In genomic region chr1:192089208-192090166, GRCm38 (mm10) we compare ENCODE assay signal across 18 mouse cellular contexts. TPM values are rescaled to one million over a fixed set of nuclear protein-coding genes. Genes with fewer than 3 reads are reported as not detected.
DNase-seq lines count a peak whose midpoint lies in the region; ATAC-seq and TF ChIP-seq lines count a peak whose summit lies in the region.
"Had no signal": no experiment of that assay in that cellular context is flagged by ENCODE, and none has a peak within 500 bp of the region (broad histone marks: within the 10 kb centered on the region; RNA-seq: fewer than 3 reads in every experiment).

No protein-coding gene starts in this region.

- H3K9me3 ChIP-seq in heart, embryonic 10.5 days: no peaks in the 10 kb centered on the region
- H3K9me3 ChIP-seq in forebrain, embryonic 14.5 days (replicated peaks; ENCODE audit: control insufficient read depth, low read length): no peaks in the 10 kb centered on the region

- TF ChIP-seq POLR2A in bone marrow, adult 2 months (IDR thresholded peaks at IDR 0.05; ENCODE audit: borderline replicate concordance, control insufficient read depth, low read depth, low read length): no peak
- no peak for TF ChIP-seq POLR2A in myocyte (IDR thresholded peaks at IDR 0.05; ENCODE audit: insufficient read length, low read depth)

- peak; percentile 20 for DNase-seq in heart, embryonic 10.5 days (ENCODE audit: low spot score)
- DNase-seq in heart, postnatal 14 days: no peak
- DNase-seq in A20 (ENCODE audit: low read depth, low spot score): peak; percentile 89
- DNase-seq in forebrain, embryonic 14.5 days (ENCODE audit: low spot score): no peak
- DNase-seq in lung, adult 18-20 months: no peak
- no peak for DNase-seq in right cerebral cortex, postnatal 4 days
- DNase-seq: cerebellum, adult 11-12 months; forebrain, postnatal 0 days; gastrocnemius, postnatal 25 days; layer of hippocampus, adult 9-11 months; lung, adult 2 months; right cerebral cortex, postnatal 14 days had no signal

- peaks cover 27% of the 10 kb centered on the region for H3K79me2 ChIP-seq in myocyte (ENCODE audit: control insufficient read depth, insufficient read depth)

- intact Hi-C loops in heart, postnatal 14 days (cut with DNase I): no loop called here

- no peak overlapping the region for H3ac ChIP-seq in myocyte (ENCODE audit: control insufficient read depth, insufficient read length)

- 60% methylated on average over 9 of the region's 9 CpGs for WGBS in heart, embryonic 10.5 days
- 55% methylated on average over 9 of the region's 9 CpGs for WGBS in bone marrow, adult 2 months
- 58% methylated on average over 9 of the region's 9 CpGs for WGBS in forebrain, embryonic 14.5 days

- H3K4me1 ChIP-seq in heart, embryonic 10.5 days: peaks cover 29% of the 10 kb centered on the region
- peaks cover 6% of the 10 kb centered on the region for H3K4me1 ChIP-seq in bone marrow, adult 2 months (ENCODE audit: control insufficient read depth, insufficient read depth, low read length)
- H3K4me1 ChIP-seq in forebrain, embryonic 14.5 days (ENCODE audit: control insufficient read depth, insufficient read depth, low read length): no peaks in the 10 kb centered on the region

- H3K9ac ChIP-seq in forebrain, embryonic 14.5 days (ENCODE audit: low read length): no peak overlapping the region
- H3K9ac ChIP-seq: forebrain, postnatal 0 days had no signal

- TF ChIP-seq CTCF in bone marrow, adult 2 months (IDR thresholded peaks at IDR 0.05; ENCODE audit: control insufficient read depth, insufficient read depth, low read length): no peak

- H3K4me3 ChIP-seq in heart, embryonic 10.5 days: no peak overlapping the region
- H3K4me3 ChIP-seq in bone marrow, adult 2 months (replicated peaks; ENCODE audit: control insufficient read depth, low read depth, low read length): no peak overlapping the region
- no peak overlapping the region for H3K4me3 ChIP-seq in myocyte
- H3K4me3 ChIP-seq in forebrain, embryonic 14.5 days (ENCODE audit: low read depth, low read length): no peak overlapping the region
- H3K4me3 ChIP-seq: erythroblast, embryonic 14.5 days had no signal

- peak overlapping the region; percentile 88 for H3K4me2 ChIP-seq in myocyte (ENCODE audit: low read depth)
- H3K4me2 ChIP-seq in forebrain, embryonic 14.5 days (ENCODE audit: low read length): no peak overlapping the region

- H3K36me3 ChIP-seq in heart, embryonic 10.5 days: no peaks in the 10 kb centered on the region
- H3K36me3 ChIP-seq in myocyte (ENCODE audit: control insufficient read depth, insufficient read depth): no peaks in the 10 kb centered on the region
- no peaks in the 10 kb centered on the region for H3K36me3 ChIP-seq in forebrain, embryonic 14.5 days (ENCODE audit: control insufficient read depth, insufficient read depth, low read length)

- no peak for ATAC-seq in forebrain, embryonic 14.5 days
- ATAC-seq: forebrain, postnatal 0 days; inflammation-experienced regulatory T-cells, adult 6 months; Patski had no signal

- H3K27ac ChIP-seq in heart, embryonic 10.5 days: no peak overlapping the region
- H3K27ac ChIP-seq in bone marrow, adult 2 months (ENCODE audit: control insufficient read depth, insufficient read depth, low read depth, low read length, poor library complexity): peak overlapping the region; percentile 40; the same call in 1 of the 2 replicates
- H3K27ac ChIP-seq in forebrain, embryonic 14.5 days (ENCODE audit: low read depth, low read length): no peak overlapping the region
- H3K27ac ChIP-seq: kidney, postnatal 0 days had no signal

- peaks cover 34% of the 10 kb centered on the region for H3K27me3 ChIP-seq in heart, embryonic 10.5 days (ENCODE audit: insufficient read depth, poor library complexity, severe bottlenecking)
- no peaks in the 10 kb centered on the region for H3K27me3 ChIP-seq in myocyte (ENCODE audit: control insufficient read depth, insufficient read depth, insufficient read length)
- H3K27me3 ChIP-seq in forebrain, embryonic 14.5 days (replicated peaks; ENCODE audit: control insufficient read depth, insufficient read depth, low read length): peaks cover 13% of the 10 kb centered on the region; the same call in 1 of the 2 replicates
- H3K27me3 ChIP-seq: Patski had no signal

TF ChIP-seq in myocyte, 11 proteins besides CTCF, POLR2A, EP300 and RAD21:
- TF ChIP-seq TCF3 (IDR thresholded peaks at IDR 0.05; ENCODE audit: insufficient read length, low read depth) (no peak), CEBPB (IDR thresholded peaks at IDR 0.05; ENCODE audit: insufficient read depth, poor library complexity, severe bottlenecking) (no peak), MYOG (IDR thresholded peaks at IDR 0.05; ENCODE audit: control insufficient read depth in 1 of 3, insufficient read depth in 1 of 3, insufficient read length in 2 of 3, low read depth in 2 of 3) (peak; percentile 82 to 92 (median 83)), MYOD1 (IDR thresholded peaks at IDR 0.05; ENCODE audit: control insufficient read depth in 1 of 3, insufficient read length in 2 of 3, low read depth in 2 of 3) (peak; percentile 45 to 97 (median 82)), TCF12 (IDR thresholded peaks at IDR 0.05; ENCODE audit: insufficient read depth, poor library complexity, severe bottlenecking) (peak; percentile 12)

RNA-seq across cellular contexts. Expression of gene Traf5, which starts 2.9 kb away (rescaled TPM):
- 6.3 and 8.5 TPM in 2 replicates for polyA plus RNA-seq in heart, embryonic 10.5 days (2016; fragmentation: Nextera tagmentation; extraction: Ambion mirVana)
- 10 to 100 TPM in 1 of 2 experiments, 1 to 10 TPM in 1; 9.1 to 10.5 TPM for total RNA-seq in heart, postnatal 14 days (2021)
- polyA plus RNA-seq in bone marrow, adult 2 months (2011; ENCODE audit: insufficient read depth, insufficient read length, low replicate concordance, missing spikeins): 12.7 and 35.4 TPM in 2 replicates
- 10.8 TPM for polyA plus RNA-seq in myocyte (2012; fragmentation: generic; extraction: Trizol)
- 2.5 and 3.3 TPM in 2 replicates for polyA plus RNA-seq in forebrain, embryonic 14.5 days (2014; fragmentation: Nextera tagmentation; extraction: Ambion mirVana)

RNA-seq across cellular contexts. Expression of gene Rcor3, which starts 48.4 kb away (rescaled TPM):
- polyA plus RNA-seq in heart, embryonic 10.5 days (2016; fragmentation: Nextera tagmentation; extraction: Ambion mirVana): 21.7 and 25.4 TPM in 2 replicates
- total RNA-seq in heart, postnatal 14 days (2021): 10 to 100 TPM; 31.9 to 40.9 TPM
- 8.3 and 20.0 TPM in 2 replicates for polyA plus RNA-seq in bone marrow, adult 2 months (2011; ENCODE audit: insufficient read depth, insufficient read length, low replicate concordance, missing spikeins)
- 12.0 TPM for polyA plus RNA-seq in myocyte (2012; fragmentation: generic; extraction: Trizol)
- polyA plus RNA-seq in forebrain, embryonic 14.5 days (2014; fragmentation: Nextera tagmentation; extraction: Ambion mirVana): 20.1 and 25.1 TPM in 2 replicates

Comparison
In these comparisons a context has a peak if more than half of its experiments do, and no peak if none do; other contexts are left out.
1. DNase-seq: peak in heart, embryonic 10.5 days (single experiment) and A20 (single experiment); none in heart, postnatal 14 days (0 of 2), forebrain, embryonic 14.5 days (single experiment), lung, adult 18-20 months (0 of 2) and right cerebral cortex, postnatal 4 days (single experiment).